In the genomic region with DNA sequence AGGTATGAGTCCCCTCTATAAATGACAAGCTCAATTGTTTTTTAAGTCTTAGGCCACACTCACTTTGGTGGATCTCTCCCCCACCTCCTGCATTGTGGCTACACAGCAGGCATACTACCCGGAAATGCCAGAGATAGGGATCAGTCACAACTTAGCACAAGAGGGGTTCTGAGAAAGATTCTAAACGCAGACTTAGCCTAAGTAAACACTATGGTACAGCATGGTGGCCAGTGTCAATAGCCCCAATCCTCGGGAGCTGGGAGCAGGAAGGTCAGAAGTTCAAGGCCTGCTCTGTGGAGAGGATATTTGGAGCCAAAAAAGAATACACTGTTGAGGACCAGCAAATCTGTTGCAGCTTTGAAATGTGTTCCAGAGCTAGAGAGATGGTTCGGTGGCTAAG, we compare ENCODE assay signal across 8 mouse cellular contexts. TPM values are rescaled to one million over a fixed set of nuclear protein-coding genes. Genes with fewer than 3 reads are reported as not detected.
DNase-seq lines count a peak whose midpoint lies in the region; ATAC-seq and TF ChIP-seq lines count a peak whose summit lies in the region.

No protein-coding gene starts in this region.

- H3K9me3 ChIP-seq in kidney, postnatal 0 days (replicated peaks; ENCODE audit: low read length), result no peaks in the 10 kb centered on the region
- no peaks in the 10 kb centered on the region for H3K9me3 ChIP-seq in hindbrain, embryonic 16.5 days (ENCODE audit: control insufficient read depth, low read length)
- no peaks in the 10 kb centered on the region for H3K9me3 ChIP-seq in midbrain, postnatal 0 days (ENCODE audit: low read length)

- H3K27ac ChIP-seq in kidney, postnatal 0 days, result no peak overlapping the region
- H3K27ac ChIP-seq in cortical plate, adult 2 months (ENCODE audit: insufficient read depth, low read length), result no peak overlapping the region
- no peak overlapping the region for H3K27ac ChIP-seq in hindbrain, embryonic 16.5 days (ENCODE audit: low read depth, low read length)
- no peak overlapping the region for H3K27ac ChIP-seq in midbrain, postnatal 0 days (ENCODE audit: low read depth, low read length)

- whole genome bisulfite sequencing in kidney, postnatal 0 days, result 29% methylated on average over 4 of the region's 4 CpGs
- WGBS in hindbrain, embryonic 16.5 days, result 57% methylated on average over 4 of the region's 4 CpGs
- 40% methylated on average over 4 of the region's 4 CpGs for WGBS in midbrain, postnatal 0 days

- H3K4me2 ChIP-seq in kidney, postnatal 0 days (ENCODE audit: low read length), result peak overlapping the region; percentile 75
- H3K4me2 ChIP-seq in hindbrain, embryonic 16.5 days (ENCODE audit: low read length), result peak overlapping the region; percentile 95
- H3K4me2 ChIP-seq in midbrain, postnatal 0 days (ENCODE audit: low read depth, low read length, poor library complexity, severe bottlenecking), result peak overlapping the region; percentile 89

- H3K36me3 ChIP-seq in kidney, postnatal 0 days (ENCODE audit: insufficient read depth, low read length), result peaks cover 7% of the 10 kb centered on the region; the same call in 1 of the 2 replicates
- H3K36me3 ChIP-seq in hindbrain, embryonic 16.5 days (ENCODE audit: control insufficient read depth, insufficient read depth, low read length), result no peaks in the 10 kb centered on the region; the same call in 1 of the 2 replicates
- H3K36me3 ChIP-seq in midbrain, postnatal 0 days (ENCODE audit: insufficient read depth, low read length), result peaks cover 4% of the 10 kb centered on the region; the same call in 1 of the 2 replicates

- no peak for TF ChIP-seq CTCF in kidney, postnatal 0 days (IDR thresholded peaks at IDR 0.05; ENCODE audit: low read depth)
- no peak for TF ChIP-seq CTCF in cortical plate, adult 2 months (IDR thresholded peaks at IDR 0.05; ENCODE audit: extremely low read depth, insufficient read depth, low read length)
- no peak for TF ChIP-seq CTCF in midbrain, postnatal 0 days (IDR thresholded peaks at IDR 0.05)

- DNase-seq in kidney, postnatal 0 days (ENCODE audit: low spot score), result peak; percentile 17
- no peak for DNase-seq in kidney, adult 8-10 months
- no peak for DNase-seq in midbrain, postnatal 0 days (ENCODE audit: low spot score)
- DNase-seq in left cerebral cortex, postnatal 25 days (ENCODE audit: low spot score in 2 of 2), result no peak
- DNase-seq in natural killer cell, adult 2 months (ENCODE audit: low spot score in 2 of 2), result no peak

- intact Hi-C loops in left cerebral cortex, postnatal 25 days (cut with DNase I), result loop anchor here (2.0 kb wide), 1 partner anchor 31 kb away; a partner anchor contains a TSS

- ATAC-seq in kidney, postnatal 0 days (replicated peaks; ENCODE audit: low FRiP score, low read depth), result no peak
- no peak for ATAC-seq in hindbrain, embryonic 16.5 days
- no peak for ATAC-seq in midbrain, postnatal 0 days (ENCODE audit: low FRiP score)
- no peak for ATAC-seq in megakaryocyte progenitor cell, adult 5-6 weeks (replicated peaks; ENCODE audit: poor library complexity)

- no peaks in the 10 kb centered on the region for H3K27me3 ChIP-seq in kidney, postnatal 0 days (ENCODE audit: insufficient read depth, low read length)
- no peaks in the 10 kb centered on the region for H3K27me3 ChIP-seq in hindbrain, embryonic 16.5 days (replicated peaks; ENCODE audit: control insufficient read depth, insufficient read depth, low read length)
- no peaks in the 10 kb centered on the region for H3K27me3 ChIP-seq in midbrain, postnatal 0 days (ENCODE audit: insufficient read depth, low read length)

- H3K9ac ChIP-seq in kidney, postnatal 0 days (ENCODE audit: low read depth, low read length), result peak overlapping the region; percentile 90; the same call in 1 of the 2 replicates
- peak overlapping the region; percentile 99 for H3K9ac ChIP-seq in hindbrain, embryonic 16.5 days (ENCODE audit: low read depth, low read length)
- peak overlapping the region; percentile 85; the same call in 1 of the 2 replicates for H3K9ac ChIP-seq in midbrain, postnatal 0 days (replicated peaks; ENCODE audit: low read length, poor library complexity, severe bottlenecking)

- H3K4me1 ChIP-seq in kidney, postnatal 0 days (replicated peaks; ENCODE audit: insufficient read depth, low read length), result peaks cover 16% of the 10 kb centered on the region; the same call in 1 of the 2 replicates
- peaks cover 5% of the 10 kb centered on the region; the same call in 1 of the 2 replicates for H3K4me1 ChIP-seq in cortical plate, adult 2 months (ENCODE audit: control insufficient read depth, insufficient read depth, low read length)
- H3K4me1 ChIP-seq in hindbrain, embryonic 16.5 days (ENCODE audit: control insufficient read depth, insufficient read depth, low read depth, low read length), result peaks cover 32% of the 10 kb centered on the region
- H3K4me1 ChIP-seq in midbrain, postnatal 0 days (ENCODE audit: insufficient read depth, low read length), result peaks cover 15% of the 10 kb centered on the region; the same call in 1 of the 2 replicates

- no peak for TF ChIP-seq POLR2A in cortical plate, adult 2 months (IDR thresholded peaks at IDR 0.05; ENCODE audit: extremely low read depth, insufficient read depth, low read length)

- H3K4me3 ChIP-seq in kidney, postnatal 0 days (replicated peaks; ENCODE audit: low read depth, low read length), result peak overlapping the region; percentile 81; the same call in 1 of the 2 replicates
- peak overlapping the region; percentile 7; the same call in 1 of the 2 replicates for H3K4me3 ChIP-seq in cortical plate, adult 2 months (ENCODE audit: insufficient read depth, low read length)
- H3K4me3 ChIP-seq in hindbrain, embryonic 16.5 days (ENCODE audit: low read length), result peak overlapping the region; percentile 99; the same call in 1 of the 2 replicates
- peak overlapping the region; percentile 75 for H3K4me3 ChIP-seq in midbrain, postnatal 0 days (ENCODE audit: low read depth, low read length)

RNA-seq across cellular contexts. Expression of a gene that starts 1.6 kb away (rescaled TPM):
- polyA plus RNA-seq in kidney, postnatal 0 days (2015; fragmentation: Nextera tagmentation; extraction: Ambion mirVana), result 23.2 and 23.7 TPM in 2 replicates
- polyA plus RNA-seq in cortical plate, adult 2 months (2012; rRNA removed), result 63.2 and 65.7 TPM in 2 replicates
- 22.8 and 24.3 TPM in 2 replicates for polyA plus RNA-seq in hindbrain, embryonic 16.5 days (2015; fragmentation: Nextera tagmentation; extraction: Ambion mirVana)
- 54.9 and 61.7 TPM in 2 replicates for total RNA-seq in midbrain, postnatal 0 days (2014; rRNA removed)
- 24.8 and 26.0 TPM in 2 replicates for polyA plus RNA-seq in midbrain, postnatal 0 days (2015; fragmentation: Nextera tagmentation; extraction: Ambion mirVana)
- total RNA-seq in left cerebral cortex, postnatal 25 days (2021), result 10 to 100 TPM; 56.2 to 56.7 TPM
- total RNA-seq in megakaryocyte progenitor cell, adult 5-6 weeks (2015), result 7.3 and 8.1 TPM in 2 replicates
- 24.0 and 25.7 TPM in 2 replicates for total RNA-seq in megakaryocyte progenitor cell, adult 5-6 weeks (2017)

RNA-seq across cellular contexts. Expression of a gene that starts 1.6 kb away (rescaled TPM):
- 48.4 and 56.7 TPM in 2 replicates for polyA plus RNA-seq in kidney, postnatal 0 days (2015; fragmentation: Nextera tagmentation; extraction: Ambion mirVana)
- 15.2 and 15.3 TPM in 2 replicates for polyA plus RNA-seq in cortical plate, adult 2 months (2012; rRNA removed)
- polyA plus RNA-seq in hindbrain, embryonic 16.5 days (2015; fragmentation: Nextera tagmentation; extraction: Ambion mirVana), result 79.6 and 80.2 TPM in 2 replicates
- 40.5 and 52.6 TPM in 2 replicates for total RNA-seq in midbrain, postnatal 0 days (2014; rRNA removed)
- 64.4 and 64.6 TPM in 2 replicates for polyA plus RNA-seq in midbrain, postnatal 0 days (2015; fragmentation: Nextera tagmentation; extraction: Ambion mirVana)
- 10 to 100 TPM; 44.9 to 46.6 TPM for total RNA-seq in left cerebral cortex, postnatal 25 days (2021)
- 20.7 and 21.2 TPM in 2 replicates for total RNA-seq in megakaryocyte progenitor cell, adult 5-6 weeks (2015)
- 41.4 and 43.3 TPM in 2 replicates for total RNA-seq in megakaryocyte progenitor cell, adult 5-6 weeks (2017)

RNA-seq across cellular contexts. Expression of a gene that starts 22.9 kb away (rescaled TPM):
- 23.2 and 26.4 TPM in 2 replicates for polyA plus RNA-seq in kidney, postnatal 0 days (2015; fragmentation: Nextera tagmentation; extraction: Ambion mirVana)
- 3.5 and 3.8 TPM in 2 replicates for polyA plus RNA-seq in cortical plate, adult 2 months (2012; rRNA removed)
- polyA plus RNA-seq in hindbrain, embryonic 16.5 days (2015; fragmentation: Nextera tagmentation; extraction: Ambion mirVana), result 17.9 and 19.0 TPM in 2 replicates
- total RNA-seq in midbrain, postnatal 0 days (2014; rRNA removed), result 5.3 and 6.9 TPM in 2 replicates
- polyA plus RNA-seq in midbrain, postnatal 0 days (2015; fragmentation: Nextera tagmentation; extraction: Ambion mirVana), result 8.9 and 10.3 TPM in 2 replicates
- total RNA-seq in left cerebral cortex, postnatal 25 days (2021), result 1 to 10 TPM; 3.6 to 3.9 TPM
- 32.7 and 40.2 TPM in 2 replicates for total RNA-seq in megakaryocyte progenitor cell, adult 5-6 weeks (2015)
- 58.6 and 67.8 TPM in 2 replicates for total RNA-seq in megakaryocyte progenitor cell, adult 5-6 weeks (2017)

RNA-seq across cellular contexts. Expression of a gene that starts 31.0 kb away (rescaled TPM):
- 45.7 and 46.0 TPM in 2 replicates for polyA plus RNA-seq in kidney, postnatal 0 days (2015; fragmentation: Nextera tagmentation; extraction: Ambion mirVana)
- polyA plus RNA-seq in cortical plate, adult 2 months (2012; rRNA removed), result 46.9 and 53.1 TPM in 2 replicates
- 91.5 and 101 TPM in 2 replicates for polyA plus RNA-seq in hindbrain, embryonic 16.5 days (2015; fragmentation: Nextera tagmentation; extraction: Ambion mirVana)
- 60.7 and 61.3 TPM in 2 replicates for total RNA-seq in midbrain, postnatal 0 days (2014; rRNA removed)
- polyA plus RNA-seq in midbrain, postnatal 0 days (2015; fragmentation: Nextera tagmentation; extraction: Ambion mirVana), result 64.1 and 67.8 TPM in 2 replicates
- total RNA-seq in left cerebral cortex, postnatal 25 days (2021), result 10 to 100 TPM; 47.1 to 53.0 TPM
- total RNA-seq in megakaryocyte progenitor cell, adult 5-6 weeks (2015), result 76.4 and 83.6 TPM in 2 replicates
- 84.7 and 90.0 TPM in 2 replicates for total RNA-seq in megakaryocyte progenitor cell, adult 5-6 weeks (2017)

RNA-seq across cellular contexts. Expression of a gene that starts 35.7 kb away (rescaled TPM):
- polyA plus RNA-seq in kidney, postnatal 0 days (2015; fragmentation: Nextera tagmentation; extraction: Ambion mirVana), result 55.3 and 55.9 TPM in 2 replicates
- polyA plus RNA-seq in cortical plate, adult 2 months (2012; rRNA removed), result 34.4 and 35.4 TPM in 2 replicates
- 42.5 and 45.9 TPM in 2 replicates for polyA plus RNA-seq in hindbrain, embryonic 16.5 days (2015; fragmentation: Nextera tagmentation; extraction: Ambion mirVana)
- total RNA-seq in midbrain, postnatal 0 days (2014; rRNA removed), result 41.8 and 48.7 TPM in 2 replicates
- polyA plus RNA-seq in midbrain, postnatal 0 days (2015; fragmentation: Nextera tagmentation; extraction: Ambion mirVana), result 31.5 and 34.1 TPM in 2 replicates
- total RNA-seq in left cerebral cortex, postnatal 25 days (2021), result 10 to 100 TPM; 26.0 to 28.5 TPM
- total RNA-seq in megakaryocyte progenitor cell, adult 5-6 weeks (2015), result 19.8 and 28.1 TPM in 2 replicates
- 28.0 and 31.7 TPM in 2 replicates for total RNA-seq in megakaryocyte progenitor cell, adult 5-6 weeks (2017)

Comparison
In these comparisons a context has a peak if more than half of its experiments do, and no peak if none do; other contexts are left out.
1. H3K4me3 ChIP-seq: peak in every context shown above with its lines; median percentile 99 in hindbrain, embryonic 16.5 days; 81 in kidney, postnatal 0 days; 75 in midbrain, postnatal 0 days; 7 in cortical plate, adult 2 months.